Mouse (Mus musculus) heart, embryonic 12.5 days (tissue): ENCODE measurements around the gene Nol12. TPM values are rescaled to one million over a fixed set of nuclear protein-coding genes. Genes with fewer than 3 reads are reported as not detected.

Experiments
- ATAC-seq: fragments of 200-750 bp; cut with Nextera tagmentation; 2 replicates; pipeline ENCODE4 v1.8.0; 2017; ENCODE audit warnings: moderate TSS enrichment, moderate library complexity; ENCODE audit not compliant: insufficient number of reproducible peaks, low FRiP score
- H3K27ac ChIP-seq: fragments of 300-500 bp; sonication (generic); 2 replicates; pipeline ENCODE4 v1.5.1; 2016; ENCODE audit warnings: mild to moderate bottlenecking, moderate library complexity; ENCODE audit not compliant: poor library complexity, severe bottlenecking
- H3K27me3 ChIP-seq: fragments of 300-500 bp; sonication (generic); replicated peaks from 2 replicates; pipeline ENCODE4 v1.6.1; 2016; ENCODE audit warnings: mild to moderate bottlenecking, moderate library complexity
- H3K36me3 ChIP-seq: fragments of 300-500 bp; sonication (generic); 2 replicates; pipeline ENCODE4 v1.6.1; 2016; ENCODE audit warnings: mild to moderate bottlenecking, moderate library complexity
- H3K4me1 ChIP-seq: fragments of 300-500 bp; sonication (generic); replicated peaks from 2 replicates; pipeline ENCODE4 v1.6.1; 2016; ENCODE audit warnings: mild to moderate bottlenecking
- H3K4me2 ChIP-seq: fragments of 300-500 bp; sonication (generic); 2 replicates; pipeline ENCODE4 v1.6.1; 2016; ENCODE audit warnings: mild to moderate bottlenecking, moderate library complexity
- H3K4me3 ChIP-seq: fragments of 300-500 bp; sonication (generic); 2 replicates; pipeline ENCODE4 v1.5.1; 2016; ENCODE audit warnings: mild to moderate bottlenecking
- H3K9ac ChIP-seq: fragments of 300-500 bp; sonication (generic); 2 replicates; pipeline ENCODE4 v1.6.1; 2016; ENCODE audit warnings: mild to moderate bottlenecking, moderate library complexity
- H3K9me3 ChIP-seq: fragments of 300-500 bp; sonication (generic); replicated peaks from 2 replicates; pipeline ENCODE4 v1.6.1; 2016; ENCODE audit warnings: mild to moderate bottlenecking, moderate library complexity
- whole genome bisulfite sequencing: fragments of 180-500 bp; shearing (Covaris S2); methylation state at CpG from one replicate; pipeline ENCODE4 v1.1.7; 2016; 5-methylcytosine and 5-hydroxymethylcytosine counted together
- microRNA-seq: library from miRNA; unstranded; fragments of <30 nt; microRNA quantifications from one replicate; pipeline ENCODE4, GENCODE M21; 2017
- polyA plus RNA-seq: library from polyadenylated mRNA; unstranded; fragments of >200 nt; fragmentation: Nextera tagmentation; extraction: Ambion mirVana; gene quantifications from 2 replicates; pipeline ENCODE4 v1.2.1, GENCODE M21; 2016

The Nol12 gene
- polyA plus RNA-seq, 1 experiment from 2014 or later, result 37.9 TPM

DNA sequence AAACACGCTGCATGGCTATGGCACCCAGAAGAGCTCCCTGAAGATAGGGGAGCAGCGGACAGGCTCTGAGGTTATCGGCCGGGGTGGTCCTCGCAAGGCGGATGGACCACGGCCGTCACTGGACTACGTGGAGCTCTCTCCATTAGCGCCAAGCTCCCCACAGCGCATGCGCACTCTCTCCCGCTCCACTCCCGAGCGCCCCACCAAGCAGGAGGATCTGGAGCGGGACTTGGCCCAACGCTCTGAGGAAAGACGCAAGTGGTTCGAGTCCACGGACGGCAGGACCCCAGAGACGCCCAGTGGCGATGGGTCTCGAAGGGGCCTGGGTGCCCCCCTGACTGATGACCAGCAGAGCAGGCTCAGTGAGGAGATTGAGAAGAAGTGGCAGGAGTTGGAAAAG lies 58.2 kb downstream of the Nol12 start:
- Histone ChIP-seq H3K9ac (no peak overlapping the region), H3K36me3 (peaks cover 93% of the 10 kb centered on the region), H3K4me2 (no peak overlapping the region), H3K9me3 (no peaks in the 10 kb centered on the region), H3K27me3 (no peaks in the 10 kb centered on the region), H3K27ac (no peak overlapping the region), H3K4me3 (no peak overlapping the region), H3K4me1 (peaks cover 32% of the 10 kb centered on the region)
- no peak for ATAC-seq
- WGBS, result 95% methylated on average over 24 of the region's 24 CpGs

Small RNA genes within 50 kb of the gene (microRNA-seq; reads per million reads assigned to microRNA genes)
- not detected for gene Mir6955

Other genes with a start within 250 kb of the Nol12 start
- not detected in 2 replicates for gene Elfn2, start 216.2 kb upstream of the Nol12 start, polyA plus RNA-seq
- 7.3 and 7.9 TPM in 2 replicates for gene Mfng, start 161.5 kb upstream of the Nol12 start, polyA plus RNA-seq
- gene Card10, start 131.9 kb upstream of the Nol12 start, polyA plus RNA-seq, result 6.1 and 7.5 TPM in 2 replicates
- gene Cdc42ep1, start 92.3 kb upstream of the Nol12 start, polyA plus RNA-seq, result 40.5 and 40.8 TPM in 2 replicates
- 0.84 TPM in 1 of 2 replicates, not detected in the other for gene Lgals2, start 79.4 kb upstream of the Nol12 start, polyA plus RNA-seq
- 54.0 and 54.7 TPM in 2 replicates for gene Gga1, start 57.7 kb upstream of the Nol12 start, polyA plus RNA-seq
- gene Gm49510, start 35.3 kb upstream of the Nol12 start, polyA plus RNA-seq, result 0.15 and 0.47 TPM in 2 replicates
- gene Sh3bp1, start 35.2 kb upstream of the Nol12 start, polyA plus RNA-seq, result 26.2 and 26.8 TPM in 2 replicates
- gene Pdxp, start 21.0 kb upstream of the Nol12 start, polyA plus RNA-seq, result 33.4 and 34.2 TPM in 2 replicates
- 667 and 690 TPM in 2 replicates for gene Lgals1, start 8.2 kb upstream of the Nol12 start, polyA plus RNA-seq
- gene Triobp, start 12.8 kb downstream of the Nol12 start, polyA plus RNA-seq, result 59.4 and 64.1 TPM in 2 replicates
- gene H1f0, start 93.5 kb downstream of the Nol12 start, polyA plus RNA-seq, result 294 and 300 TPM in 2 replicates
- not detected in 2 replicates for gene Galr3, start 107.0 kb downstream of the Nol12 start, polyA plus RNA-seq
- 29.0 and 30.0 TPM in 2 replicates for gene Ankrd54, start 128.0 kb downstream of the Nol12 start, polyA plus RNA-seq
- 165 TPM in 2 replicates for gene Eif3l, start 140.2 kb downstream of the Nol12 start, polyA plus RNA-seq
- gene Micall1, start 174.0 kb downstream of the Nol12 start, polyA plus RNA-seq, result 24.2 and 24.3 TPM in 2 replicates
- 265 and 289 TPM in 2 replicates for gene Polr2f, start 206.1 kb downstream of the Nol12 start, polyA plus RNA-seq
- 6.3 and 6.6 TPM in 2 replicates for gene 1700088E04Rik, start 206.3 kb downstream of the Nol12 start, polyA plus RNA-seq
- 0.28 and 0.44 TPM in 2 replicates for gene Sox10, start 230.3 kb downstream of the Nol12 start, polyA plus RNA-seq